Mouse (Mus musculus) stomach, postnatal 0 days (tissue): ENCODE measurements around the gene Uba52.

ENCODE experiments used
- CTCF ChIP-seq: IDR thresholded peaks from 2 replicates; pipeline ENCODE4 v1.5.1; 2016; ENCODE audit warnings: antibody characterized with exemption, low read depth, mild to moderate bottlenecking, moderate library complexity
- EP300 ChIP-seq: optimal IDR thresholded peaks from 2 replicates; pipeline ENCODE3; 2016; ENCODE audit warnings: antibody characterized with exemption

- TF ChIP-seq CTCF = no peak
- no peak for TF ChIP-seq EP300
Observed at GRCm38 (mm10) chr8:70462516-70462813, 48.1 kb downstream of the Uba52 start.
